Mouse (Mus musculus) bone marrow, adult 2 months (tissue): ENCODE measurements at regions not wholly inside any gene's neighbourhood (a gene's known extent, or its start where the extent isn't known, plus 50 kb on each side); places are given as distances from the start of the nearest gene placed in this dataset.

ENCODE experiments used
- H3K27ac ChIP-seq: fragments of 200-500 bp; 2 replicates; pipeline ENCODE4 v1.5.1; 2012; ENCODE audit warnings: low read depth, mild to moderate bottlenecking, control low read depth, inconsistent platforms, low read length; ENCODE audit not compliant: control insufficient read depth, poor library complexity, insufficient read depth
- H3K4me1 ChIP-seq: fragments of 200-500 bp; 2 replicates; pipeline ENCODE4 v1.6.1; 2011; ENCODE audit warnings: low read length; ENCODE audit not compliant: control insufficient read depth, insufficient read depth
- H3K4me3 ChIP-seq: fragments of 200-500 bp; replicated peaks from 2 replicates; pipeline ENCODE3; 2011; ENCODE audit warnings: mild to moderate bottlenecking, low read depth, low read length, control low read depth; ENCODE audit not compliant: control insufficient read depth
- CTCF ChIP-seq: fragments of 200-500 bp; IDR thresholded peaks from 2 replicates; pipeline ENCODE4 v1.5.1; 2011; ENCODE audit warnings: low read length, control low read depth; ENCODE audit not compliant: control insufficient read depth, insufficient read depth
- POLR2A ChIP-seq: fragments of 200-500 bp; IDR thresholded peaks from 2 replicates; pipeline ENCODE4 v1.6.1; 2011; ENCODE audit warnings: low read depth, mild to moderate bottlenecking, control low read depth, low read length, borderline replicate concordance; ENCODE audit not compliant: control insufficient read depth
- WGBS: fragments of 180-500 bp; shearing (Covaris S2); methylation state at CpG from one replicate; pipeline ENCODE4 v1.1.7; 2018; 5-methylcytosine and 5-hydroxymethylcytosine counted together

GRCm38 (mm10) chr14:94427611-94428186 is 537.2 kb upstream of the Pcdh9 start:
- Histone ChIP-seq H3K27ac (no peak overlapping the region), H3K4me3 (no peak overlapping the region), H3K4me1 (no peaks in the 10 kb centered on the region)
- WGBS = 81% methylated on average over 1 of the region's 1 CpGs
- no peak for TF ChIP-seq POLR2A
- no peak for TF ChIP-seq CTCF
